Mouse (Mus musculus) G1E (cell line): ENCODE data around the gene Zfp62.

Source experiments
- CTCF ChIP-seq: IDR thresholded peaks from 2 replicates; pipeline ENCODE4 v1.5.1; 2012; ENCODE audit warnings: low read depth, low read length, inconsistent platforms, mixed read lengths
- TAL1 ChIP-seq: conservative IDR thresholded peaks from 2 replicates; pipeline ENCODE4 v1.6.1; 2012; ENCODE audit warnings: low read depth, low read length, inconsistent platforms, mixed read lengths

- TF ChIP-seq CTCF (no peak), TAL1 (no peak)
Measured at GRCm38 (mm10) chr11:49195819-49196322, 7.2 kb upstream of the Zfp62 start.
